Mouse (Mus musculus) midbrain, embryonic 16.5 days (tissue): ENCODE measurements around the gene Rapgef3. TPM values are rescaled to one million over a fixed set of nuclear protein-coding genes. Genes with fewer than 3 reads are reported as not detected.

ENCODE experiments used
- ATAC-seq: fragments of 200-750 bp; cut with Nextera tagmentation; 2 replicates; pipeline ENCODE4 v1.8.0; 2017; ENCODE audit warnings: moderate TSS enrichment
- H3K27ac ChIP-seq: fragments of 300-500 bp; sonication (generic); 2 replicates; pipeline ENCODE4 v1.5.1; 2014; ENCODE audit warnings: mild to moderate bottlenecking, low read length, mixed read lengths
- H3K27me3 ChIP-seq: fragments of 300-500 bp; sonication (generic); 2 replicates; pipeline ENCODE4 v1.6.1; 2014; ENCODE audit warnings: low read depth, low read length, mixed read lengths; ENCODE audit not compliant: control insufficient read depth, insufficient read depth
- H3K36me3 ChIP-seq: fragments of 300-500 bp; sonication (generic); 2 replicates; pipeline ENCODE4 v1.6.1; 2014; ENCODE audit warnings: mild to moderate bottlenecking, low read length, moderate library complexity, mixed read lengths; ENCODE audit not compliant: control insufficient read depth, insufficient read depth
- H3K4me1 ChIP-seq: fragments of 300-500 bp; sonication (generic); 2 replicates; pipeline ENCODE4 v1.6.1; 2014; ENCODE audit warnings: mild to moderate bottlenecking, low read length, mixed read lengths; ENCODE audit not compliant: control insufficient read depth, insufficient read depth
- H3K4me2 ChIP-seq: fragments of 300-500 bp; sonication (generic); 2 replicates; pipeline ENCODE4 v1.6.1; 2014; ENCODE audit warnings: mild to moderate bottlenecking, low read length, mixed read lengths
- H3K4me3 ChIP-seq: fragments of 300-500 bp; sonication (generic); 2 replicates; pipeline ENCODE4 v1.5.1; 2014; ENCODE audit warnings: low read depth, mild to moderate bottlenecking, low read length, moderate library complexity, mixed read lengths
- H3K9ac ChIP-seq: fragments of 300-500 bp; sonication (generic); 2 replicates; pipeline ENCODE4 v1.6.1; 2014; ENCODE audit warnings: low read depth, low read length, mixed read lengths
- H3K9me3 ChIP-seq: fragments of 300-500 bp; sonication (generic); replicated peaks from 2 replicates; pipeline ENCODE4 v1.6.1; 2014; ENCODE audit warnings: mild to moderate bottlenecking, low read length, mixed read lengths; ENCODE audit not compliant: control insufficient read depth, poor library complexity, severe bottlenecking
- WGBS: fragments of 180-500 bp; shearing (Covaris S2); extraction: QIAGEN DNeasy Blood & Tissue Kit; methylation state at CpG from one replicate; pipeline ENCODE4 v1.1.7; 2014; 5-methylcytosine and 5-hydroxymethylcytosine counted together
- polyA plus RNA-seq: library from polyadenylated mRNA; unstranded; fragments of >200 nt; fragmentation: Nextera tagmentation; extraction: Ambion mirVana; gene quantifications from 2 replicates; pipeline ENCODE4 v1.2.1, GENCODE M21; 2015

Gene Rapgef3
- polyA plus RNA-seq, 1 experiment from 2014 or later: 21.3 TPM

GRCm38 (mm10) chr15:97761438-97761837, 6.3 kb downstream of the Rapgef3 start:
- WGBS: 43% methylated on average over 13 of the region's 13 CpGs
- ATAC-seq: no peak

GRCm38 (mm10) chr15:97760952-97761351, 6.8 kb downstream of the Rapgef3 start:
- Histone ChIP-seq H3K27ac (no peak overlapping the region), H3K9me3 (no peaks in the 10 kb centered on the region), H3K36me3 (peaks cover 8% of the 10 kb centered on the region), H3K4me1 (peaks cover 5% of the 10 kb centered on the region; the same call in 1 of the 2 replicates), H3K27me3 (peaks cover 2% of the 10 kb centered on the region), H3K4me2 (no peak overlapping the region), H3K4me3 (no peak overlapping the region), H3K9ac (no peak overlapping the region)
- WGBS: 59% methylated on average over 5 of the region's 5 CpGs
- ATAC-seq: no peak

More at GRCm38 (mm10) chr15:97761438-97761837, 6.3 kb downstream of the Rapgef3 start:
- H3K27ac ChIP-seq: no peak overlapping the region
- H3K27me3 ChIP-seq: peaks cover 2% of the 10 kb centered on the region
- H3K4me1 ChIP-seq: peaks cover 10% of the 10 kb centered on the region; the same call in 1 of the 2 replicates
- no peaks in the 10 kb centered on the region for H3K9me3 ChIP-seq
- H3K9ac ChIP-seq: no peak overlapping the region
- H3K4me2 ChIP-seq: no peak overlapping the region
- H3K36me3 ChIP-seq: peaks cover 8% of the 10 kb centered on the region
- no peak overlapping the region for H3K4me3 ChIP-seq

GRCm38 (mm10) chr15:97760006-97760405, 7.8 kb downstream of the Rapgef3 start:
- peaks cover 8% of the 10 kb centered on the region for H3K36me3 ChIP-seq
- no peaks in the 10 kb centered on the region for H3K9me3 ChIP-seq
- peaks cover 2% of the 10 kb centered on the region for H3K27me3 ChIP-seq
- H3K4me2 ChIP-seq: no peak overlapping the region
- H3K9ac ChIP-seq: no peak overlapping the region
- H3K4me3 ChIP-seq: no peak overlapping the region
- no peaks in the 10 kb centered on the region; the same call in 1 of the 2 replicates for H3K4me1 ChIP-seq
- 89% methylated on average over 9 of the region's 9 CpGs for WGBS
- ATAC-seq: no peak
- H3K27ac ChIP-seq: no peak overlapping the region

- Histone ChIP-seq H3K36me3 (peaks cover 8% of the 10 kb centered on the region), H3K27me3 (no peaks in the 10 kb centered on the region), H3K27ac (no peak overlapping the region), H3K4me2 (no peak overlapping the region), H3K9me3 (no peaks in the 10 kb centered on the region), H3K4me3 (no peak overlapping the region), H3K4me1 (peaks cover 5% of the 10 kb centered on the region; the same call in 1 of the 2 replicates), H3K9ac (no peak overlapping the region)
- ATAC-seq: no peak
- WGBS: 42% methylated on average over 8 of the region's 8 CpGs
Observed at GRCm38 (mm10) chr15:97755361-97755760, 12.4 kb downstream of the Rapgef3 start.

GRCm38 (mm10) chr15:97754476-97754875, 13.3 kb downstream of the Rapgef3 start:
- no peak overlapping the region for H3K4me2 ChIP-seq
- no peak overlapping the region for H3K27ac ChIP-seq
- WGBS: 69% methylated on average over 6 of the region's 6 CpGs
- H3K9ac ChIP-seq: no peak overlapping the region
- no peaks in the 10 kb centered on the region for H3K9me3 ChIP-seq
- ATAC-seq: no peak
- peaks cover 5% of the 10 kb centered on the region; the same call in 1 of the 2 replicates for H3K4me1 ChIP-seq
- H3K27me3 ChIP-seq: no peaks in the 10 kb centered on the region
- H3K4me3 ChIP-seq: no peak overlapping the region
- H3K36me3 ChIP-seq: peaks cover 4% of the 10 kb centered on the region; the same call in 1 of the 2 replicates

GRCm38 (mm10) chr15:97752491-97752890, 15.3 kb downstream of the Rapgef3 start:
- Histone ChIP-seq H3K27ac (no peak overlapping the region), H3K4me2 (no peak overlapping the region), H3K27me3 (no peaks in the 10 kb centered on the region), H3K4me1 (peaks cover 5% of the 10 kb centered on the region; the same call in 1 of the 2 replicates), H3K36me3 (no peaks in the 10 kb centered on the region), H3K9me3 (no peaks in the 10 kb centered on the region), H3K4me3 (no peak overlapping the region), H3K9ac (no peak overlapping the region)
- no peak for ATAC-seq
- 95% methylated on average over 5 of the region's 5 CpGs for WGBS

- Histone ChIP-seq H3K9ac (no peak overlapping the region), H3K9me3 (no peaks in the 10 kb centered on the region), H3K36me3 (no peaks in the 10 kb centered on the region), H3K27me3 (no peaks in the 10 kb centered on the region), H3K27ac (no peak overlapping the region), H3K4me1 (peaks cover 5% of the 10 kb centered on the region; the same call in 1 of the 2 replicates), H3K4me2 (no peak overlapping the region), H3K4me3 (no peak overlapping the region)
- 87% methylated on average over 2 of the region's 2 CpGs for WGBS
- ATAC-seq: no peak
Observed at GRCm38 (mm10) chr15:97751676-97752075, 16.1 kb downstream of the Rapgef3 start.

- no peaks in the 10 kb centered on the region; the same call in 1 of the 2 replicates for H3K36me3 ChIP-seq
- WGBS: 24% methylated on average over 12 of the region's 12 CpGs
- no peaks in the 10 kb centered on the region for H3K27me3 ChIP-seq
- H3K9me3 ChIP-seq: no peaks in the 10 kb centered on the region
- H3K4me2 ChIP-seq: no peak overlapping the region
- H3K9ac ChIP-seq: no peak overlapping the region
- peak; percentile 76 for ATAC-seq
- H3K27ac ChIP-seq: peak overlapping the region; percentile 13; the same call in 1 of the 2 replicates
- no peak overlapping the region for H3K4me3 ChIP-seq
- peaks cover 5% of the 10 kb centered on the region; the same call in 1 of the 2 replicates for H3K4me1 ChIP-seq
Observed at GRCm38 (mm10) chr15:97750697-97751096, 17.1 kb downstream of the Rapgef3 start.

- no peak overlapping the region for H3K4me3 ChIP-seq
- no peak overlapping the region for H3K27ac ChIP-seq
- H3K4me1 ChIP-seq: peaks cover 5% of the 10 kb centered on the region; the same call in 1 of the 2 replicates
- no peak overlapping the region for H3K4me2 ChIP-seq
- H3K9me3 ChIP-seq: no peaks in the 10 kb centered on the region
- H3K9ac ChIP-seq: no peak overlapping the region
- H3K36me3 ChIP-seq: no peaks in the 10 kb centered on the region; the same call in 1 of the 2 replicates
- WGBS: 87% methylated on average over 13 of the region's 13 CpGs
- ATAC-seq: no peak; the same call in 1 of the 2 replicates
- H3K27me3 ChIP-seq: no peaks in the 10 kb centered on the region
Observed at GRCm38 (mm10) chr15:97749841-97750240, 17.9 kb downstream of the Rapgef3 start.
